Mouse (Mus musculus): Measurements from ENCODE around the gene Gm49391. TPM values are rescaled to one million over a fixed set of nuclear protein-coding genes. Genes with fewer than 3 reads are reported as not detected.

The Gm49391 gene
- 6.8 and 8.7 TPM in 2 replicates for polyA plus RNA-seq (2012; rRNA removed)

GRCm38 (mm10) chr13:60936500-60936901 is at the start of gene Gm49391, which contains the start of gene Ctla2a:
TSS of gene Gm49391 (minus strand) at chr13:60936571.
TSS of gene Ctla2a (minus strand) at chr13:60936625.

GRCm38 (mm10) chr13:60941884-60942283 is 5.5 kb upstream of the Gm49391 start, which contains the start of gene Tpbpa:
TSS of gene Tpbpa (minus strand) at chr13:60941984.

GRCm38 (mm10) chr13:60935490-60935889 is 881 bp downstream of the Gm49391 start, which contains the start of gene Gm49393:
TSS of gene Gm49393 (minus strand) at chr13:60935590.

GRCm38 (mm10) chr13:60904780-60905179 is 31.6 kb downstream of the Gm49391 start, which contains the start of gene Tpbpb:
TSS of gene Tpbpb (minus strand) at chr13:60904880.

GRCm38 (mm10) chr13:60897328-60897727 is 39.0 kb downstream of the Gm49391 start, which contains the start of gene Ctla2b:
TSS of gene Ctla2b (minus strand) at chr13:60897447.

GRCm38 (mm10) chr13:60896794-60897193 is 39.6 kb downstream of the Gm49391 start, which contains the start of gene Gm49392:
TSS of gene Gm49392 (minus strand) at chr13:60896894.

GRCm38 (mm10) chr13:60864281-60864680 is 72.1 kb downstream of the Gm49391 start, which contains the start of gene 4930486L24Rik:
TSS of gene 4930486L24Rik (minus strand) at chr13:60864475.

Other genes starting within 250 kb of the Gm49391 start
- gene BC051665, start 150.2 kb downstream of the Gm49391 start, polyA plus RNA-seq (2012; rRNA removed): not detected in 2 replicates
- not detected in 2 replicates for gene Ctsll3, start 133.7 kb downstream of the Gm49391 start, polyA plus RNA-seq (2012; rRNA removed)
- gene 4930486L24Rik, start 72.1 kb downstream of the Gm49391 start, polyA plus RNA-seq (2012; rRNA removed): 0.10 and 0.16 TPM in 2 replicates
- 0.06 and 0.14 TPM in 2 replicates for gene Gm49392, start 39.7 kb downstream of the Gm49391 start, polyA plus RNA-seq (2012; rRNA removed)
- 6.9 and 8.1 TPM in 2 replicates for gene Ctla2b, start 39.1 kb downstream of the Gm49391 start, polyA plus RNA-seq (2012; rRNA removed)
- gene Tpbpb, start 31.7 kb downstream of the Gm49391 start, polyA plus RNA-seq (2012; rRNA removed): not detected in 2 replicates
- 0.19 TPM in 1 of 2 replicates, not detected in the other for gene Gm49393, start 981 bp downstream of the Gm49391 start, polyA plus RNA-seq (2012; rRNA removed)
- gene Ctla2a, start 54 bp upstream of the Gm49391 start, polyA plus RNA-seq (2012; rRNA removed): 20.2 TPM in 2 replicates
- 0.02 and 0.08 TPM in 2 replicates for gene Tpbpa, start 5.4 kb upstream of the Gm49391 start, polyA plus RNA-seq (2012; rRNA removed)
- 0.05 and 0.06 TPM in 2 replicates for gene Ctsj, start 69.4 kb upstream of the Gm49391 start, polyA plus RNA-seq (2012; rRNA removed)
- not detected in 2 replicates for gene Ctsq, start 104.1 kb upstream of the Gm49391 start, polyA plus RNA-seq (2012; rRNA removed)
- not detected in 2 replicates for gene Ctsr, start 227.7 kb upstream of the Gm49391 start, polyA plus RNA-seq (2012; rRNA removed)

Measured in liver, embryonic 18 days (tissue).